Mouse (Mus musculus) myocyte (in vitro differentiated cells): ENCODE measurements around the gene Dhh. TPM values are rescaled to one million over a fixed set of nuclear protein-coding genes. Genes with fewer than 3 reads are reported as not detected.

Source experiments
- H3K27me3 ChIP-seq: one replicate; pipeline ENCODE4 v1.6.1; 2011; ENCODE audit not compliant: control insufficient read depth, insufficient read depth, insufficient read length
- H3K36me3 ChIP-seq: one replicate; pipeline ENCODE4 v1.6.1; 2011; ENCODE audit not compliant: control insufficient read depth, insufficient read depth
- H3K4me2 ChIP-seq: one replicate; pipeline ENCODE4 v1.6.1; 2011; ENCODE audit warnings: low read depth, control low read depth
- H3K4me3 ChIP-seq: one replicate; pipeline ENCODE4 v1.5.1; 2011; ENCODE audit warnings: mild to moderate bottlenecking, control low read depth, moderate library complexity
- H3K79me2 ChIP-seq: one replicate; pipeline ENCODE4 v1.6.1; 2011; ENCODE audit not compliant: control insufficient read depth, insufficient read depth
- H3ac ChIP-seq: one replicate; pipeline ENCODE4 v1.6.1; 2011; ENCODE audit not compliant: control insufficient read depth, insufficient read length
- CEBPB ChIP-seq: IDR thresholded peaks from 2 replicates; pipeline ENCODE4 v1.6.1; 2011; ENCODE audit warnings: mild to moderate bottlenecking, moderate library complexity; ENCODE audit not compliant: poor library complexity, insufficient read depth, severe bottlenecking
- E2F4 ChIP-seq: IDR thresholded peaks from one replicate; pipeline ENCODE4 v1.6.1; 2011; ENCODE audit warnings: mild to moderate bottlenecking, control low read depth, moderate library complexity; ENCODE audit not compliant: insufficient read depth
- MAX ChIP-seq: IDR thresholded peaks from one replicate; pipeline ENCODE4 v1.6.1; 2011; ENCODE audit warnings: low read depth, mild to moderate bottlenecking, control low read depth
- MYOD1 ChIP-seq, 3 experiments: IDR thresholded peaks; one replicate each; pipeline ENCODE4 v1.6.1; 2011; ENCODE audit warnings: control low read depth in 2 of 3, low read depth in 2 of 3, mild to moderate bottlenecking in 2 of 3, moderate library complexity in 1 of 3; ENCODE audit not compliant: insufficient read length in 2 of 3, control insufficient read depth in 1 of 3
- MYOG ChIP-seq, 3 experiments: IDR thresholded peaks; one replicate each; pipeline ENCODE4 v1.6.1; 2011; ENCODE audit warnings: control low read depth in 2 of 3, low read depth in 2 of 3, mild to moderate bottlenecking in 2 of 3; ENCODE audit not compliant: insufficient read length in 2 of 3, control insufficient read depth in 1 of 3, insufficient read depth in 1 of 3
- POLR2A ChIP-seq: IDR thresholded peaks from one replicate; pipeline ENCODE4 v1.6.1; 2011; ENCODE audit warnings: low read depth, mild to moderate bottlenecking, control low read depth, moderate library complexity; ENCODE audit not compliant: insufficient read length
- POLR2AphosphoS2 ChIP-seq: IDR thresholded peaks from one replicate; pipeline ENCODE4 v1.6.1; 2011; ENCODE audit warnings: low read depth, control low read depth; ENCODE audit not compliant: insufficient read length
- REST ChIP-seq: IDR thresholded peaks from one replicate; pipeline ENCODE4 v1.6.1; 2011; ENCODE audit warnings: mild to moderate bottlenecking, control low read depth, moderate library complexity; ENCODE audit not compliant: insufficient read depth, insufficient read length
- SRF ChIP-seq: IDR thresholded peaks from one replicate; pipeline ENCODE4 v1.6.1; 2011; ENCODE audit warnings: low read depth; ENCODE audit not compliant: control insufficient read depth, insufficient read length
- TCF12 ChIP-seq: IDR thresholded peaks from one replicate; pipeline ENCODE4 v1.6.1; 2011; ENCODE audit warnings: mild to moderate bottlenecking, control low read depth; ENCODE audit not compliant: poor library complexity, insufficient read depth, severe bottlenecking
- TCF3 ChIP-seq: IDR thresholded peaks from one replicate; pipeline ENCODE4 v1.6.1; 2011; ENCODE audit warnings: low read depth, control low read depth; ENCODE audit not compliant: insufficient read length
- USF1 ChIP-seq: IDR thresholded peaks from one replicate; pipeline ENCODE4 v1.6.1; 2011; ENCODE audit warnings: low read depth, mild to moderate bottlenecking, control low read depth, moderate library complexity
- polyA plus RNA-seq: library from polyadenylated mRNA; unstranded; fragments of >200 nt; fragmentation: generic; extraction: Trizol; gene quantifications from one replicate; pipeline ENCODE4 v1.2.1, GENCODE M21; 2012; ENCODE audit warnings: missing spikeins

Dhh gene
- polyA plus RNA-seq, 1 experiment: 0.11 TPM

GRCm38 (mm10) chr15:98916016-98916415 is 17.7 kb upstream of the Dhh start:
- Histone ChIP-seq H3K4me3 (peak overlapping the region; percentile 53), H3ac (no peak overlapping the region), H3K79me2 (peaks cover 27% of the 10 kb centered on the region), H3K4me2 (peak overlapping the region; percentile 85), H3K27me3 (no peaks in the 10 kb centered on the region), H3K36me3 (peaks cover 24% of the 10 kb centered on the region)
- TF ChIP-seq TCF12: no peak
- TF ChIP-seq POLR2AphosphoS2: no peak
- TF ChIP-seq E2F4: no peak
- no peak for TF ChIP-seq CEBPB
- TF ChIP-seq POLR2A: no peak
- TF ChIP-seq USF1: no peak
- TF ChIP-seq MAX: no peak
- TF ChIP-seq SRF: no peak
- TF ChIP-seq MYOD1 (IDR thresholded peaks at IDR 0.05; ENCODE audit: control insufficient read depth in 1 of 3, insufficient read length in 2 of 3, low read depth in 2 of 3): no peak

- Histone ChIP-seq H3ac (no peak overlapping the region), H3K4me3 (no peak overlapping the region), H3K4me2 (no peak overlapping the region), H3K36me3 (peaks cover 34% of the 10 kb centered on the region), H3K27me3 (no peaks in the 10 kb centered on the region), H3K79me2 (peaks cover 27% of the 10 kb centered on the region)
- no peak for TF ChIP-seq CEBPB
- TF ChIP-seq MAX: no peak
These were observed 16.6 kb upstream of the Dhh start for GRCm38 (mm10) chr15:98914903-98915302.

GRCm38 (mm10) chr15:98904692-98905091 is 6.4 kb upstream of the Dhh start:
- no peak overlapping the region for H3K4me2 ChIP-seq
- no peak overlapping the region for H3ac ChIP-seq
- H3K27me3 ChIP-seq: no peaks in the 10 kb centered on the region
- H3K4me3 ChIP-seq: no peak overlapping the region
- H3K36me3 ChIP-seq: peaks cover 17% of the 10 kb centered on the region
- H3K79me2 ChIP-seq: no peaks in the 10 kb centered on the region
- TF ChIP-seq MAX (no peak), MYOG (IDR thresholded peaks at IDR 0.05; ENCODE audit: control insufficient read depth in 1 of 3, insufficient read depth in 1 of 3, insufficient read length in 2 of 3, low read depth in 2 of 3) (no peak), MYOD1 (IDR thresholded peaks at IDR 0.05; ENCODE audit: control insufficient read depth in 1 of 3, insufficient read length in 2 of 3, low read depth in 2 of 3) (no peak), POLR2AphosphoS2 (no peak), POLR2A (no peak), E2F4 (no peak), TCF3 (no peak), USF1 (no peak), CEBPB (no peak), REST (no peak), TCF12 (no peak), SRF (no peak)

GRCm38 (mm10) chr15:98902600-98902999 is 4.3 kb upstream of the Dhh start:
- Histone ChIP-seq H3K79me2 (no peaks in the 10 kb centered on the region), H3K4me3 (no peak overlapping the region), H3K4me2 (no peak overlapping the region), H3ac (no peak overlapping the region), H3K36me3 (peaks cover under 1% of the 10 kb centered on the region), H3K27me3 (peaks cover 8% of the 10 kb centered on the region)
- TF ChIP-seq POLR2AphosphoS2 (peak; percentile 53), SRF (no peak)

GRCm38 (mm10) chr15:98901530-98901929 is 3.2 kb upstream of the Dhh start:
- H3ac ChIP-seq: no peak overlapping the region
- H3K4me2 ChIP-seq: no peak overlapping the region
- peaks cover 16% of the 10 kb centered on the region for H3K27me3 ChIP-seq
- no peaks in the 10 kb centered on the region for H3K79me2 ChIP-seq
- H3K36me3 ChIP-seq: no peaks in the 10 kb centered on the region
- no peak overlapping the region for H3K4me3 ChIP-seq
- TF ChIP-seq POLR2AphosphoS2 (no peak), REST (no peak), MAX (no peak), MYOD1 (IDR thresholded peaks at IDR 0.05; ENCODE audit: control insufficient read depth in 1 of 3, insufficient read length in 2 of 3, low read depth in 2 of 3) (no peak), POLR2A (no peak), SRF (no peak), TCF3 (no peak), CEBPB (no peak), TCF12 (no peak), MYOG (IDR thresholded peaks at IDR 0.05; ENCODE audit: control insufficient read depth in 1 of 3, insufficient read depth in 1 of 3, insufficient read length in 2 of 3, low read depth in 2 of 3) (no peak), E2F4 (no peak), USF1 (no peak)

- no peak overlapping the region for H3K4me3 ChIP-seq
- peaks cover 40% of the 10 kb centered on the region for H3K27me3 ChIP-seq
- H3K79me2 ChIP-seq: no peaks in the 10 kb centered on the region
- TF ChIP-seq USF1: no peak
- TF ChIP-seq E2F4: no peak
- H3K4me2 ChIP-seq: peak overlapping the region; percentile 50
- no peaks in the 10 kb centered on the region for H3K36me3 ChIP-seq
- H3ac ChIP-seq: no peak overlapping the region
These were observed 845 bp downstream of the Dhh start for GRCm38 (mm10) chr15:98897495-98897894.
